Mouse (Mus musculus): ENCODE measurements at regions not wholly inside any gene's neighbourhood (a gene's known extent, or its start where the extent isn't known, plus 50 kb on each side); places are given as distances from the start of the nearest gene placed in this dataset.
"Not testable (repeated sequence)": the region's sequence is repeated elsewhere in the genome, so short reads cannot be mapped to it uniquely, and the experiment has no call there.

DNA sequence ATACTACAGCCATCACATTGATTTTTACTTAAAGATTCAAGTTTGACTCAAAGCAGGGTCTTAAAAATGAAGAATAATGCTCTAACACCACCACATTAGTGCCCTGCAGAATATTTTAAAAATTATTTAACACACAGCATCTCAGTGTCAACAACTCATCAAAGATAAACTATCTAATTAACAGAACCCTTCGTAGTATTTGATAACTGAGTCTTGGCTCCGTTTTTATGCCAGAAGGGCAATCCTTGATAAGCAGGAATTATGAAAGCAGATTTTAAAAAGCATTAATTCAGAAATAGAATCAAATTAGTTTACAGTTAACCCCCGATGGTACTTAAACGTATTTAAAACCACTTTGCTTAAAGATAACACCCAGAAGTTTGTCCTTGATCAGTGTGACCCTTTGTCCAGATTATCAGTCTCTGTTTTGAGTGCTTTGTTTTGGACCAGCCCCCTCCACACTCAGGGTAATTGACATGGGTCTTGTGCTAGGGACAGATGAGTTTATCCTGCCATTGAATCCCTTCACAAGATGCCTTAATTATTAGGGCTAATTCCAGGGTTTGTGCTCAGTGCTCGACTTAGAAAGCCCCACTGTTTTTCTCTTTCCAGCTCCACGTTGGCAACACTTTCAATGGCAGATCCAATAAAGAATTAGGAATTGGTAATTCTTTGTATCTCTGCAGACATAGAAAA is 69.4 kb upstream of the Dph6 start:
- DNase-seq (ENCODE audit: low read depth, low spot score), result no peak

DNA sequence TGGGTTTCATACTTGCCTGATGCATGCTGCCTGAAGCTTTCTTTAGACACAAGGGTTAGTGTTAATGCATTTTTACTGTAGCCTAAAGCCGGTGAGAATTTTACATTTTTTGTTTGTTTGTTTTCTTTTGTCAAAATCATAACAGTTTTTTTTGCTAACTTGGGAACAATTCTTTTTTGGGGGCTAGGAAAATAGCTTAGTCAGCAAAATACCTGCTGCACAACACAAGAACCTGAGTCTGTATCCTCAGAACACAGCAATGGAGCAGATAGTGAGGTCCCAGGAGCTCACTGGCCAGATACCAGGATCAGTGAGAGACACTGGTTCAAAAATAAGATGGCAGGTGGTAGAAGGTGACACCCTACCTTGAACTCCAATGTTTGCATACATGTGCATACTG is 72.4 kb upstream of the Dph6 start:
- DNase-seq (ENCODE audit: low read depth, low spot score), result no peak

DNA sequence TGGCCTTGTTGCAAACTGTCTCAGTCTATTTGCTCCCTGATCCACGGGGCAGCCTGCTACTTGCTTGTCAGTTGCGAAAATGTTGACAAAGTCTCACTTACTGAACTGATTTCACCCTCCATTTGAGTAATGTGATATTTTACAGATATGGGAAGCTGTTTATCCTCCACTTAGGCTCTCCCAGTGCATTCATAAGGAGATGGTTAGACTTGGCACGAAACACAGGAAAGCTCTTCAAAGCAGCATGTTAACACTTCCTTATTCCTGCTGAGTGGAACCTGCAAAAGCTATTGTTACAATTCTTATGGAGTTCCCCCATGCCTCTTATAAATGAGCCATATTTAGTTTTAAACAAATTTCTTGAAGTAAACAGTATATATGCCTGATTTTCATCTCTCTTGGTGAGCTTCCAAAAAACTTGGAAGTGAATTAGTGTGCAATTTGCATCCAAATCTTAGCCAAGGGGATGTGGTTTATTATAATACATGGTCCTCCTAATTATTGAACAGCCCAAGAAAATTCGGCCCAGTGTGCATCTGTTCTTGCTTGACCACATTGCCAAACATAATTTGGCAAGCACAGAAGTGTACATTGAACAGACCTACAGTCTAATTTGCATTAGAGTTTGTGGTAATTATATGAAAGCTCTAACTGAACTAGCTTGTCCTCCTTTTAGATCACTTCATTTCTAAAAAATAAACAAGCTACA is 80.3 kb upstream of the Dph6 start:
- no peak for DNase-seq (ENCODE audit: low read depth, low spot score)

DNA sequence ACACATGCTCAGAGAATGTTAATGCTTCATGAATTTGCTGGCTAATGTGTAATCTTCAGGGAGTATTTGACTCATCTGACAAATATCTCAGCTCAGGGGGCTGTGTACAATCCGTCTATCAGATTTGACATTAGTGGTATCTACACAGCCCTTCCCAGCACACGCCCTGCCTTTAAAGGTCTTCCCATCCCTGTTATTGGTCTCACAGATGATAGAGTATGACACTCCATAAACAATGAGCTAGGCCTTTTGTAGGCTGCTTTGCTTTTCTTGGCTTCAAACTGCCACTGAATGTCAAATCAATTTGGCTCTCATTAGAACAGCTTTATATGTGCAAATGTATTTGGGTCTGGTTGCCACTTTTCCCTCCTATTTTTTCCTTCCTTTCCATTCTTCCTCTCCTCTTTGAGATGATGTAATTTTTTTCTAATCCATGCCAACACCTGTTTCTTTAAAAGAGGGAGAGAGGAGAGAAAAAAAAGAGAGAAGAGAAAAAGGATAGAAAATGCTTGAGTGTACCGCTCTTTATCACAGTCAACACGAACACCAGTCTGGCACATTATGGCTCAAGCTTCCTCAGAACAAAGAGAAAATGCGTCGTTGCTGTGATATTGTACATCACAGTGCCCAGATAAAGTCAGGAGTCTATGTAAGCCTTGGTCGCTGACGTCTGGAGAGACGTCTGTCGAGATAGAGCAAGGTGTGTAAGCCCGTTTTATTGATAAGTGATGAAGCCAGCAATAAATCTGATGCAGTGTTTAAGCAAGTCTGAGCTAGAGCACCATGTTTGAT is 84.9 kb upstream of the Dph6 start:
- DNase-seq (ENCODE audit: low read depth, low spot score), result no peak

DNA sequence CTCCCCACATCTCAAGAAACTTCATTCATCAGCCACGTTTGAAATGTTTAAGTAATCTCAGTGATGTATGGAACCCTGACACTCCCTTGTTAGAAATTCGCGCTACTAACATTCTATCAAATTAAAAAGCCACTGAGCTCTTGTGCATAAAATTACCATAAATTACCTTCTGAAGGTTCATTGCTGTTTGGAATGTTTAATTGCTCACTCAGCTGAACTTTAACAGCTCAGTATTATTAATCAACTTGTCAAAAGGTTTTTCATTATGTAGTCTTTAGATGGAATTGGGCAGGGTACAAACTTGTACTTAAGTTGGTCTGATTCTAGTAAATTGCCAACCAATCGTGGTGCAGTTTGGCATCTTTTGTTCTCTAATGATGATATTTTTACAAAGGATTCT is 108.5 kb upstream of the Dph6 start:
- DNase-seq (ENCODE audit: low read depth, low spot score), result no peak

DNA sequence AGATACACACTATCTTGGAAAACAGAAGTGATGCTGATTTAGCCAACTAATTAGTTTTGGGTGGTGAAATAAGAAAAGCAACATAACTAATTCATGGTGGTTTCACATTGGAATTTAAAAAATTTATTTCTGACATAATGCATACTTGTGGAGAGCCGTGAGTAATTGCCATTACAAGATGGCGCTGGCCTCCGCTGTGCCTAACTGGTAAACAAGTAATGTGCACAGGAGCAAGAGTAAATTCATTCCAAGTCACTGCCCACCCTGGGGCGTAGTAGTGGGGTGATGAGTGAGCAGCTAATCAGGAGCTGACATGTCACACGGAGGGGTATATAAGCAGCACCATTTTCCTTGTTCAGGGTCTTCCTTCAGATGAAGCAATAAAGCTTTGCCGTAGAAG is 119.0 kb upstream of the Dph6 start:
- not testable (repeated sequence) for DNase-seq (ENCODE audit: low read depth, low spot score)

DNA sequence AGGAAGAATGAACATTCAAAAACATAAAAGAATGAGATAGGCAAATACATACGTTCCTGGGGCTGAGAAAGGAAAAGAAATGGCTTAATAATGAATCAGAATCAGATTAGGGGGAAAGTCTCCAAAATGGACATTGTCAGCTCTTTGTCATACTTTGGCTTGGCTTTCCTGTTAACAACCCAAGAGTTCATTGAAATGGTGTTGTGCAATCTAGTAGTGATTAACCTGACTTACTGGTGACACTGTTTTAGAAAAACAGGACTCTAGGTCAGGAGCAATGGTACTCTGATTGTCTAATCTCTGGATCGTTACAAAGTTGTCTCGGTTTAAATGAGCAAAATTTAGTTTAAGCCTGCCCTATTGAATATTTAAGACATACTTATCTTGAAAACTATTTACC is 119.5 kb upstream of the Dph6 start:
- no peak for DNase-seq (ENCODE audit: low read depth, low spot score)

DNA sequence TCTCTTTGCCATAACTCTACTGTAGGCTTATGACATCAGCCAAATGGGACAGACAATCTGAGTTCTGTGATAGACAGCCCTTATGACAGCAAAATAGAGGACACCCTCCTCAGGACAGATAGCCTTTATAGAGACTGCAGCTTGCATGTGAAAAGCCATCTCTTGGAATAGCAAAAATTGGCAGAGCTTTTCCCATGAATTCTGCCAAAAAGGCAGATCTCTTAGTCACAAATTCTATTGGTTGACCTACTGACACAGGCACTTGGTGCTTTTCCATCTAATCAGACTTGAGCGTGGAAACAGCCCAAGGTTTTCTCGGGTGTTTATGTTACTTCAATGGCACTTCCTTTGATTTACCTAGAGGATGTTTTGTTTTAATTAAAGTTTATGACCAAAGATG is 120.8 kb upstream of the Dph6 start:
- no peak for DNase-seq (ENCODE audit: low read depth, low spot score)

DNA sequence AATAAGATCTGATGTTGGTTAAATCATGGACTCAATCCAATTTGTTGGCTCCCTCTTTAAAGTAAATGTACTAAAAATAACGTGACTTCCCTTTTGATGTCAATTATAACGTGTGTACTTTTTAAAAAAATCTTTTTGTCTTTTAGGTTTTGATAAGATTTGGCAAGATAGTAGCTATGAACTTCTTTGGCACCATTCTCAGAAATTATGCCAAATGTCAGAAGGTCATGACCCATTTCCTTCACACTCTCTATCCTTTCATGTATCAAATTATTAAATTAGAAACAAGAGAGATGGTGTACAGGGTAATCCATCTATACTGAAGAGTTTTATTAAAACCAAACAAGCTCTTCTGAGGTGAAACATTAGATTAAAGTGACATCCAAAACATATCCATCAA is 121.4 kb upstream of the Dph6 start:
- no peak for DNase-seq (ENCODE audit: low read depth, low spot score)

DNA sequence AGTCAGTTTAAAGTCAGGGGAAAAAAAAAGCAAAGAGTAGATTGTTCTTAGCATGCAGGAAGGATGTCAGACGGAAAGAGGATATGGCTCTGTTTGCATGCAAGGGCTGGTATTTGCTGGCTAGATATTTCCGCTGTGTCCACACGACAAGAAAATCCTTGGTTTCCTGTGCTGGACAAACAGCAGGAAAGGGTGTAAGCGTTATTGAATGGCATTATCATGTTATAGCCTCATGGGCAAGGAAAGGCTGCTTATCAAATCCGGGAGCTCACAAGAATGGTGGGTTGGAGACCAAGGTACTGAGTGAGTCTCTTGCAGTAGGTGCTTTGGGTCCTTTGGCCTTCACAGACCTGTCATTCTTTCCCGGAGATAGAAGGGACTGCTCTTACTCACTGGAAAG is 127.7 kb upstream of the Dph6 start:
- DNase-seq (ENCODE audit: low read depth, low spot score), result no peak

DNA sequence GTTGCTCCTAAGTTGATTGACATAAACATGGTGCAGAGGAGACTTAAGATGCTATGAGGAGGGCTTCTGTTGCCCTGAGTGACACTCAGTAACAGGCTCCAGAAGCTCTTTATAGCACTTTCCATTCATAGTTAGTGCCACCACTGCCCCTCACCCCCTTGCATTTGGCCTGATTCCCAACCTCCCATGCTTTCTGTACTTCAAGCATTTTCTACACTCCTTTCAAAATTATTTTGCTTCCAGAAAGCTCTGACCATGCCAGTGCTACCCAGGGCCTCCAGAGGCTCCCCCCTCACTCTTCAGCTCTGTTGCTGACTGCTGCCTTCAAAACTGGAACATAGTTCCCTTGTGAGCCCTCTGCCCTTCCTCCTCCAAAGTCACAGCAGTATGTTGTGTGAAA is 129.4 kb upstream of the Dph6 start:
- DNase-seq (ENCODE audit: low read depth, low spot score), result no peak

DNA sequence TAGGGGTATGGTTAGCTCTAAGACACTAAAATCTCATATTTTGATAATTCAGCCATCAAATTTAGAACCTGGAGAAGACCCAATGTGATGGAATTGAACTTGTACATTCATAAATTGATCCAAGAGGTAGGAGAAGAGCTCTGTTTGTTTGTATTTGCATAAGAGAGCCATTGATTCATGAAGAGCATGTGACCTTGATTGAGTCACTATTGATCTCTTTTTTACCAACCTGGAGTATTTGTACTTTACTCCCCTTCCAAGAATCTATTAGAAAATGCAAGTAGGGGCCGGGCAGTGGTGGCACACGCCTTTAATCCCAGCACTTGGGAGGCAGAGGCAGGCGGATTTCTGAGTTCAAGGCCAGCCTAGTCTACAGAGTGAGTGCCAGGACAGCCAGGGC is 133.5 kb upstream of the Dph6 start:
- DNase-seq (ENCODE audit: low read depth, low spot score), result no peak

DNA sequence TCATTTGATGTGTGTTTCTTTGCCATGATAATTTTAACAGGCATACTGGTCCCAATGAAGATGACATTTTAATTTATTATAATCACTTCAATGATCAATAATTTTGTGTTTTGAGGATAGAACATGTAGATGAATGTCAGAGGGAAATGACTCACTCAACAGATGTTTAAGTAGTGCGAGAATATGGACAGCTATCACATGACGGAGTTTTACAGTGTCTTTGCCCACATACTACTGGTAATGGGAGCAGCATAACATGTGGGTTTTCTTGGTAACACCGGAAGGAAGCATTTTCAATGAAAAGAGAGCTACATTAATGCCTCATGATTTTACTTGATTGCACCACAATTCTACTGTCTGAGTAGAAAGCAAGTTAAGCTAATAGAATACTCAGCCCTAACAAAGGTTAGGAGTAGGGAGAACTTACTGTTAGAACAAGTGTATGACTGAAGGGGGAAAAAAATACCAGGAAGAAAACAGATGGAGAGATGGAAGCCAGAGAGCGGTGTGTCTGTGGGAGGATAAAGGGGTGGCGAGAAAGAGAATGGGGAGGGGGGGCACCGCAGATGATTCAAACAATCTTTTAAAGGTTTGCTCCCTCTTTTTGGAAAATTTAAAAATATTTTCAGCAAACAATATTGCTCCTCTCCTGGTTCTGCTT is 142.0 kb upstream of the Dph6 start:
- DNase-seq (ENCODE audit: low read depth, low spot score), result no peak

DNA sequence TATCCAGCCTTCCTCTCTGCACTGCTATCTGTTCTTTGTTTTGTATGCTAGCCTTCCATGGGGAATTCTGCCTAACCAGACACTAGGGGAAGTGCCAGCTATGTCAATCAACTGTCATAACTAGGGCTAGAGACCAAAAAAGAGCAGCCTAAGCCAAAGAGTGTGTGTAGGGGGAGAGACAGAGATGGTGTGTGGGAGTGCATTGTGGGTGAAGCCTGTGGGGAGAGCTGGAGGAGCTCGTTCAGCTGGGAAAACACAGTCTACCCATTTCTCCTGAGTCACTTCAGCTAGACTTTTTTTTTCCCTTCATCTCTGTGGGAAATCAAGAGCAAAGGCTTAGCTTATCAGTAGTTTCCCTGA is 142.5 kb upstream of the Dph6 start:
- DNase-seq (ENCODE audit: low read depth, low spot score), result no peak

DNA sequence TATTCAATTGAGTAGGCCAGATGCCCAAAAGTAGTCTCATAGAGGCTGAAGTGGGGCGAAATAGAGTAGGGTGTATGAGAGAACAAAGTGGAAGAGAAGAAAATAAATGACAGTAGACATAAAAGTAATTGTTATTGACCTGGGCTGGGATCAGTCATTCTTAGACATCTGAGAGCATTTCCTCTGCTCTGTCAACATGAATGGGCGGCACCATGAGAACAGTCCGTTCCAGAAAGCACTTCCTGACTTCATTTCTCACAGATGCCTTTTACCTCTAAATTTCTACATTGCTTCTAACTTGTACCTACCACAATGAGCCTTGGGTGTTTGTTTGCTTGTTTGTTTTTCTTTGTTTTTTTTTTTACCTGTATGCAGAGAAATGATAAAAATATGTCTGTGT is 148.5 kb upstream of the Dph6 start:
- no peak for DNase-seq (ENCODE audit: low read depth, low spot score)

DNA sequence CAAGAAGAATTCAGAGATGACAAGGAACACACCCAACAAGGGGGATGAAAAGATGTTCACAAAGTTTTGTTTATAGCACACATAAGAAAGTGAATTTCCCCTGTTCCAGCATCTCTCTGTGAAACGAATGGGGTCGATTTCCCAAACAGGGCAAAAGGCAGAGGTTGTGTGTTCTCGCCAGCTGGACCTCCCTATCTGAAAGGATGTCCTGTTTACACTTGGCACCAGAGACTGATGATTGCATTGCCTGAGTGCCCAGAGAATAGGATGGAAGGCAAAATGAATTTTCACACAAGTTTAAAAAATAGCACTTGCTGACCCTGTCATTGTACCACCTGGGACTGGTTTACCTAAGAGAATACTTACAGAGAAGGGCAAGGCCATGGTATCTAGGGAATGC is 149.2 kb upstream of the Dph6 start:
- no peak for DNase-seq (ENCODE audit: low read depth, low spot score)

DNA sequence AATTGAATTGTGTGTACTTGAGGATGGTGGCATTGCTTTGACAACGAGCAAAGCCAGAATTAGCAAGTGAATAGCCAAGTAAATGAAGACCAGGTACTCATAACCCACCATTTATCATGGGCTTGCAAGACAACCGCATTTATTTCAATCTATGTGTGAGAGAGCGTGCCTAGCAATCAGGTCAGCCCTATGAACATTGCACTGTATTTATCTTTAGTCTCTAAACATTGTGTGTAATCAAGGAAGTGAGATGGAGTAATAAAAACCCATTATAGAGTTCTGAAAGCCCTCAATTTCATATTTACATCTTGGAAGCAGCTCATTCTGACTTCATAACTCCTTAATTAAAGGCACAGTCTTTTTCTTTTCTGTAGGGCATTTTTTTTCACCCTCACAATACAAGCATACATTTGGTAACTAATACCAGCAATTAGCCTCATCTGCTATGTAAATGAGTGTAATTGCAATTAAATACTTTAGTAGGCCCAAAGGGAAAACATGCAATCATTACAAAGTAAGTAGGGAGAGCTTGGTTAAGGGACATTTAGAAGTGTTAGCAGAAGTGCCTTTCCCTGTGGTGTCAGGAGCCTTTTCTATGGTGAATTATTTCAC is 150.8 kb upstream of the Dph6 start:
- no peak for DNase-seq (ENCODE audit: low read depth, low spot score)

DNA sequence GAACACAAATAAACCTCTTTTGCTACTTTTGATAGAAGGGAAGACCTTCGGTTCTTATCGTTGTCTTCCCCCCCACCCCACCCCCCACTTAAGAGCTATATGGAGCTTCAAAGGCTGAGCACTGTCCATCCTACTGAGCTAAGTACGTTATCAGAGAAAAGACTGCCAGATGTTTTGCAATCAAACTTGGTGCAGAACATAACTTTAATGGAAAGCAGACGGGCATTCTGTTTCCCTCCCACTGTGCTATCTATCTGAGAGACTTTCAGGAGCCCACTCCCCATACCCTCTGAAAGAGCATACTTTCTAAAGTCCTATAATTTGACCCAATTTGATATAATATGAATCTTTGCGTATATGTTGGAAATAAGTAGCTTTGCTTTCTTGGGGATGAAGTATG is 153.3 kb upstream of the Dph6 start:
- no peak for DNase-seq (ENCODE audit: low read depth, low spot score)

DNA sequence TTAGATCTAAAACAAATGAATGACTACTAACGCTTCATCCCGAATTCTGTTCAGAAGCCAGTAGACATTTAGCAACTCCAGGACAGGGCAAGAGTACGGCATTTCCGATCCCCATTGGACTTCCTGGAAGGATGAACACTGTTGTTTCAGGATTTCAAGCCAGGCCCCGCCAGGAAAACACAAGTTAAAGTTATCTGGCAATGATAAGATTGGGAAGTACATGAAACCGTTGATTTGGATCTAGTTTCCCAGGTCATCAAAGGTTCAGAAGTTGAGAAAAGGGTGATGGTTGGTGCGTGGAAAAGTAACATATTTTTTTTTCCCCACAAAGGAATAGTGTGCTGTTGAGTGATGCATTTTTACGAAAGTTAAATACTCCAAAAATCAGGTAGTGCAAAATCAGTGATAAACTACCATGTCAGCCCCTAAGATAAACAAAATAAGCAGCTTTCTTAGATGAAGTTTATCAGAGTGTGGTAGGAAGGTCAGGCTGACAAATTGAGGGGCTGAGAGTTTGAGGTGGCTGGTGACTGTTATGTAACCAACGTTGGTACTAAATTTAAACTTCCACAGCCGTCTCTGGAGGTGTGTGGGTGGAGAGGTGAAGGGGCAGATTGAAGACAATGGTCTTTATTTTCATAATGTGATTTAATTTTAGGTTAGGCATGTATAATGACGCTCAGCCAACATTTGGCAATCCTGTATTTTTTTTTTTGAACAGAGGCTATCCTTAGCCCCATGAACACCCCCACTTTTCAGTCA is 157.6 kb upstream of the Dph6 start:
- DNase-seq (ENCODE audit: low read depth, low spot score), result no peak

DNA sequence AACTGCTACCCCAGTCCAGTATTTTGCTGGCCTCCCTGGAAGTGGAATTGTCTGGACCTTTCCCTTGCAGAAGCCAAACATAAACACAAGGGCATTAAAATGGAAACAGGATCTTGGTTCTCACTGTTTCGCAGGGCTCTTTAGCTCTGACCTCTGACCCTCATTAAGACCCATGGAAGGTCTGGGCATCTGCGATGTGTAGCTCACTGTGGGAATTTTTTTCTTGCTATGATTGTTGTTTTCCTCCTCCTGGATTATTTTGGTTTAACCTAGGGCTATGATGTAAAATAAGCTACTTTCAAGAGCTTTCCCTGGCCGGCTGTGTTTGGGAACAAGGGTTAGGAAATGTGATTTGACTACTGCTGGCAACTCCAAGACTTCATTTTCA is 158.1 kb upstream of the Dph6 start:
- peak; percentile 22 for DNase-seq (ENCODE audit: low read depth, low spot score)

DNA sequence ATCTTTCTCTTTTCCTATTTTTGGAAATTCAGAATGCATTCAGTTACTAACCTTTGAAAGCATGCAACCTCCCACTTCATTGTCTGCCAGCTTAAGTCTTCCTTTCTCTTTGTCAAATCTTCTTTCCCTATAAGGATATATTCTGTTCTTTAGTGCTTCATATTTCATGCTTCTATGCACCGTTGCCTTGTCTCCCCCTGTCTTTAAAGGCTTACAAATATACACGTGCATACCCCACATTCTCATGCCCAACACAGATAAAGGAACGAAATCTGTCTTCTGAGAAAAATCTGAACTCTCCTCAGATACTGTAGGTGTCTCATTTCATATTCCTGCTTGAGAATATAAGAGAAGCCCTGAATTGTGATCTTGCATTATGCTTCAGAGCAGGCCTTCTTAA is 167.9 kb upstream of the Dph6 start:
- no peak for DNase-seq (ENCODE audit: low read depth, low spot score)
